Mouse (Mus musculus) neural tube, embryonic 14.5 days (tissue): ENCODE measurements around the gene Erc1. TPM values are rescaled to one million over a fixed set of nuclear protein-coding genes. Genes with fewer than 3 reads are reported as not detected.
"Not testable (repeated sequence)": the region's sequence is repeated elsewhere in the genome, so short reads cannot be mapped to it uniquely, and the experiment has no call there.

Experiments used
- ATAC-seq: fragments of 200-750 bp; cut with Nextera tagmentation; 2 replicates; pipeline ENCODE4 v1.8.0; 2017; ENCODE audit warnings: low read depth, mild to moderate bottlenecking, moderate TSS enrichment, moderate library complexity
- H3K27ac ChIP-seq: fragments of 300-500 bp; sonication (generic); 2 replicates; pipeline ENCODE4 v1.5.1; 2014; ENCODE audit warnings: low read depth, mild to moderate bottlenecking, control low read depth, low read length, moderate library complexity, mixed read lengths
- H3K27me3 ChIP-seq: fragments of 300-500 bp; sonication (generic); 2 replicates; pipeline ENCODE4 v1.6.1; 2014; ENCODE audit warnings: low read length; ENCODE audit not compliant: control insufficient read depth, insufficient read depth
- H3K36me3 ChIP-seq: fragments of 300-500 bp; sonication (generic); 2 replicates; pipeline ENCODE4 v1.6.1; 2014; ENCODE audit warnings: low read length, mixed read lengths; ENCODE audit not compliant: control insufficient read depth, insufficient read depth
- H3K4me1 ChIP-seq: fragments of 300-500 bp; sonication (generic); 2 replicates; pipeline ENCODE4 v1.6.1; 2014; ENCODE audit warnings: low read length; ENCODE audit not compliant: control insufficient read depth, insufficient read depth
- H3K4me2 ChIP-seq: fragments of 300-500 bp; sonication (generic); 2 replicates; pipeline ENCODE4 v1.6.1; 2014; ENCODE audit warnings: mild to moderate bottlenecking, low read depth, low read length, control low read depth
- H3K4me3 ChIP-seq: fragments of 300-500 bp; sonication (generic); 2 replicates; pipeline ENCODE4 v1.5.1; 2014; ENCODE audit warnings: low read depth, low read length, control low read depth, mixed read lengths
- H3K9ac ChIP-seq: fragments of 300-500 bp; sonication (generic); replicated peaks from 2 replicates; pipeline ENCODE4 v1.6.1; 2014; ENCODE audit warnings: low read depth, mild to moderate bottlenecking, control low read depth, low read length, mixed read lengths
- H3K9me3 ChIP-seq: fragments of 300-500 bp; sonication (generic); 2 replicates; pipeline ENCODE4 v1.6.1; 2016; ENCODE audit warnings: low read length; ENCODE audit not compliant: control insufficient read depth
- WGBS: fragments of 180-500 bp; shearing (Covaris S2); extraction: QIAGEN DNeasy Blood & Tissue Kit; methylation state at CpG from one replicate; pipeline ENCODE4 v1.1.7; 2014; 5-methylcytosine and 5-hydroxymethylcytosine counted together
- polyA plus RNA-seq: library from polyadenylated mRNA; unstranded; fragments of >200 nt; fragmentation: Nextera tagmentation; extraction: Ambion mirVana; gene quantifications from 2 replicates; pipeline ENCODE4 v1.2.1, GENCODE M21; 2014

The Erc1 gene
- polyA plus RNA-seq, 1 experiment from 2014 or later: 66.1 TPM

GRCm38 (mm10) chr6:119662936-119663335, 185.0 kb downstream of the Erc1 start:
- Histone ChIP-seq H3K9ac (no peak overlapping the region), H3K27ac (no peak overlapping the region), H3K4me3 (no peak overlapping the region), H3K4me1 (no peaks in the 10 kb centered on the region), H3K4me2 (no peak overlapping the region), H3K27me3 (no peaks in the 10 kb centered on the region), H3K36me3 (no peaks in the 10 kb centered on the region), H3K9me3 (no peaks in the 10 kb centered on the region)
- WGBS: 83% methylated on average over 2 of the region's 2 CpGs
- no peak for ATAC-seq

GRCm38 (mm10) chr6:119661081-119661493, 186.9 kb downstream of the Erc1 start:
- 87% methylated on average over 3 of the region's 3 CpGs for WGBS
- no peak for ATAC-seq

DNA sequence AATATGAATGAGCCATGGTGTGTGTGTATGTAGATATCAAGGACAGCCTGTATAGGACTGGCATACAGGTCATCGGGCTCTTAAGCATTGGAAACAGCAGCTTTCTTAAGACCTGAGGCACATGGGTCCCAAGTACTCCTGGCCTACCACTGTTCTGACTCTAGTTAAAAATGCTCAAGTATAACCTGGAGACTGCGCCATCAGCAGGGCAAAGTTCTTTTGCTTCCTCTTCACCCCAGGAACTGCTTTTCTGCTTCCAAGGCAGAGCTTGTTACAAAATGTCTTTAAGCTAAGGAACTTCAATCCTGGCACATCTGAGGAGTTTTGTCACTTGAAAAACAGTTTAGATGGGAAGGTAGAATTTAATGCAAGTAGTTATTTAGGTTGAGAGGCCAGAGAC, 189.5 kb downstream of the Erc1 start:
- no peak overlapping the region for H3K9ac ChIP-seq
- no peaks in the 10 kb centered on the region for H3K9me3 ChIP-seq
- H3K4me2 ChIP-seq: no peak overlapping the region
- no peaks in the 10 kb centered on the region for H3K27me3 ChIP-seq
- 99% methylated on average over 2 of the region's 2 CpGs for WGBS
- H3K36me3 ChIP-seq: no peaks in the 10 kb centered on the region
- no peak overlapping the region for H3K27ac ChIP-seq
- no peak overlapping the region for H3K4me3 ChIP-seq
- ATAC-seq: no peak
- no peaks in the 10 kb centered on the region for H3K4me1 ChIP-seq

More at GRCm38 (mm10) chr6:119661081-119661493, 186.9 kb downstream of the Erc1 start:
- Histone ChIP-seq H3K27me3 (no peaks in the 10 kb centered on the region), H3K9me3 (no peaks in the 10 kb centered on the region), H3K36me3 (no peaks in the 10 kb centered on the region), H3K4me1 (no peaks in the 10 kb centered on the region), H3K27ac (no peak overlapping the region), H3K4me3 (no peak overlapping the region), H3K4me2 (no peak overlapping the region), H3K9ac (no peak overlapping the region)

DNA sequence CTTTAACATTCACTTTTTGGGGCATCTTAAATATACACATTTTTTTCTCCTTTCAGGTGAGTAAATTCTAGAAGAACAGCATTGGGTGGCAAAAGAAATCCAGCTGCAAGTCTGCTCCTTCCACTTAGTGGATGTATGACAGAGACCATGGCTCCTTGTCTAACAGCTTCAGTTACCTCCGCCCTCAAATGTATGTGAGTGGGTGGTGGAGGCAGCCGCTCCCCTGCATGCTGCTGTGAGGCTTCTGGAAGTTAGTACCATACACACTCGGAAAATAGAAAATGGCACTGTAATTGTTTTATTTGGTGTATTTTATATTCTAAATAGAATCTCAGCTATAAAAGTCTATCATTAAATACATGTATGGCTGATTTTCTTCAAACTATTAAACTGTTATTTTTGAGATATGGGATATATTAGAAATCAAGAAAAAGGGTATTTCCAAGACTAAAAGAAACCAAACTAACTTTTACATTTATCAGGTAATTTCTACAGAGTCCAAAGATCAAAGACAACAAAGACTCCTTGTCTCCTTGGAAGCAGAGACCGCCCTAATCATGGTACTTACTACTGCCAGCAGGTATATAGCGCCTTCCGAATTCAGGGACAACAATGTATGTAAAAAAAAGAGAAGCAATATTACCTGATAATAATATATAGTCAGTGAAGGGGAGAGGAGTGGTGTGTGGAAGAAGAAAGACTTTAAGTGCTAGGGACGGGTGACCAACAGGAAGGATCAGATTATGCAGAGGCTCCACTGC, 190.4 kb downstream of the Erc1 start:
- no peak overlapping the region for H3K4me2 ChIP-seq
- no peak overlapping the region for H3K27ac ChIP-seq
- no peak overlapping the region for H3K4me3 ChIP-seq
- ATAC-seq: no peak
- no peak overlapping the region for H3K9ac ChIP-seq
- no peaks in the 10 kb centered on the region for H3K27me3 ChIP-seq
- H3K4me1 ChIP-seq: no peaks in the 10 kb centered on the region
- H3K36me3 ChIP-seq: no peaks in the 10 kb centered on the region
- no peaks in the 10 kb centered on the region for H3K9me3 ChIP-seq
- WGBS: 93% methylated on average over 7 of the region's 7 CpGs

- not testable (repeated sequence) for H3K27me3 ChIP-seq, ATAC-seq, H3K4me2 ChIP-seq, H3K4me3 ChIP-seq, H3K36me3 ChIP-seq, H3K27ac ChIP-seq, H3K4me1 ChIP-seq, H3K9ac ChIP-seq, H3K9me3 ChIP-seq
- 95% methylated on average over 2 of the region's 2 CpGs for WGBS
Measured at GRCm38 (mm10) chr6:119654777-119655176, 193.2 kb downstream of the Erc1 start.

DNA sequence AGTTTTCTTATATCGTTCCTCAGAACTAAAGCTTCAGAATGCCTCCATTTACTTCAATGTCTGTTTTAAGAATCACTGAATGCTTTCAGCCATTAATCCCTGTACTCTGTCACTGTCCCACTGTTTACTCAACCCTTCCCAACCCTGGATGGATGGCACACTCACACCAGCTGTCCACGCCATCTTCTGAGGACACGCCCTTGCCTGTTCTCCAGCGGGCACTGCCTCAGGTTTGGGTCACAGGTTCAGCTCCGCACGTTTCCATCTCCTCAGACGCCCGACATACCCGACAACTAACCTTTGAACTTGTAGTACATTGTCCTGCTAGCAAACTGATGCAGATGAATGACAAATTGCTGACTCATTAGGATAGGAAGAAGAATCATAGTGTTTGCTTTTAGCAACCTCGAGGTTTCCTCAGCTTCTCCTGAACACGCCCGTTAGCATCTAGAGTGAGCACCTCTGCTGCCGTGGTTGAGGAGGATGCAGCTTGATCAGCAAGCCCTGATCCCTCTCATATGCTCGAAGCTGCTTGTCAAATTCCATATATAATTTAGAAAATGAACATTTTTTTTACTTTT, 204.0 kb downstream of the Erc1 start:
- Histone ChIP-seq H3K9ac (no peak overlapping the region), H3K9me3 (no peaks in the 10 kb centered on the region), H3K4me3 (no peak overlapping the region), H3K27me3 (no peaks in the 10 kb centered on the region), H3K4me2 (no peak overlapping the region), H3K27ac (no peak overlapping the region), H3K4me1 (no peaks in the 10 kb centered on the region), H3K36me3 (no peaks in the 10 kb centered on the region)
- WGBS: 78% methylated on average over 14 of the region's 14 CpGs
- ATAC-seq: no peak

- Histone ChIP-seq H3K27me3 (no peaks in the 10 kb centered on the region), H3K4me2 (no peak overlapping the region), H3K9ac (no peak overlapping the region), H3K36me3 (no peaks in the 10 kb centered on the region), H3K9me3 (no peaks in the 10 kb centered on the region), H3K27ac (no peak overlapping the region), H3K4me1 (no peaks in the 10 kb centered on the region), H3K4me3 (no peak overlapping the region)
- no peak for ATAC-seq
- 86% methylated on average over 7 of the region's 7 CpGs for WGBS
Measured at GRCm38 (mm10) chr6:119643178-119643728, 204.7 kb downstream of the Erc1 start.

DNA sequence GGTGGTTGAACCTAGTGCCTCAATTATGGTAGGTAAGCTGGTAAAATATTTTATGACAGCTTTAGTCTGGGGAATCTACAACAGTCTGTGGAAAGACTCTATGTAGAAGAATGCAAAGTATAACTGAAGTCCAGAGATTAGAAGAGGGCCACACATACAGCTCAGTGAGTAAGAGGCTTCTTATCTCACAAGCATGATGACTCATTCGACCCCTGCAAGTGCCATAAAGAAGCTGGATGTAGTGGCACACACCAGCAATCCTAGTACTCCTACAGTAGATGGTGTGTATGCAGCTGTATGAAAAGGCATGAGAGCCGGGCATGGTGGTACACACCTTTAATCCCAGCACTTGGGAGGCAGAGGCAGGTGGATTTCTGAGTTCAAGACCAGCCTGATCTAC, 205.2 kb downstream of the Erc1 start:
- WGBS: 89% methylated on average over 2 of the region's 2 CpGs
- ATAC-seq: no peak
- no peaks in the 10 kb centered on the region for H3K9me3 ChIP-seq
- H3K36me3 ChIP-seq: no peaks in the 10 kb centered on the region
- no peak overlapping the region for H3K4me2 ChIP-seq
- no peak overlapping the region for H3K27ac ChIP-seq
- H3K27me3 ChIP-seq: no peaks in the 10 kb centered on the region
- H3K9ac ChIP-seq: no peak overlapping the region
- H3K4me3 ChIP-seq: no peak overlapping the region
- no peaks in the 10 kb centered on the region for H3K4me1 ChIP-seq

DNA sequence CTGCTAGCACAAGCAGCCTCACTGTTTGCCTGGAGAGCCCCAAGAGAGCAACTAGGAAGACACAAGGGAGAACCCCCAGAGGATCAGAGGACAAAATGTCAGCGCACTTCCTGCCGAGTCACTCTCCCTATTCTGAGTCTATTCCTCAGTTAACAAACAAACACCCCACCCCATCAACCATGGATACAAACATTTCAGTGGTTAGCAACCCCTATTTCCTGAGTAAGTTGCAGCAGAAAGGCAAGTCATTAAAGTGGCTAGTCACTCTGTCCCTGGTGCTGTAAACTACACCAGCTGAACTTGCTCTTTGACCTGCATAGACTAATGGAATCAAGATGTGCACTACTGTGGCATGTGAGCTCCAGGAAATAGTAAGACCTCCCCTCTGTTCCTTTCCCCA, 212.3 kb downstream of the Erc1 start:
- H3K4me2 ChIP-seq: no peak overlapping the region
- 71% methylated on average over 2 of the region's 2 CpGs for WGBS
- H3K27me3 ChIP-seq: no peaks in the 10 kb centered on the region
- no peak overlapping the region for H3K9ac ChIP-seq
- ATAC-seq: no peak
- H3K4me3 ChIP-seq: no peak overlapping the region
- H3K4me1 ChIP-seq: no peaks in the 10 kb centered on the region
- no peaks in the 10 kb centered on the region for H3K36me3 ChIP-seq
- H3K27ac ChIP-seq: no peak overlapping the region
- H3K9me3 ChIP-seq: no peaks in the 10 kb centered on the region
